Mouse (Mus musculus): ENCODE data around the gene Mpped2.

GRCm38 (mm10) chr2:106822540-106822939, 129.5 kb downstream of the Mpped2 start:
- TF ChIP-seq CTCF (IDR thresholded peaks at IDR 0.05; ENCODE audit: low read depth) (no peak), EP300 (optimal IDR thresholded peaks at IDR 0.05) (no peak)
